Mouse (Mus musculus) kidney, postnatal 25 days (tissue): ENCODE measurements around the gene Pp2d1.
A peak's percentile ranks its signal among the peaks of the same experiment; 100 is the strongest.

Experiments used
- DNase-seq, 2 experiments: peaks; one replicate each; pipeline ENCODE4 v3.0.0; 2021; ENCODE audit warnings: mixed read lengths in 2 of 2

The Pp2d1 gene

GRCm38 (mm10) chr17:53478066-53478857 lies 61.0 kb downstream of the Pp2d1 start:
- DNase-seq = no peak

GRCm38 (mm10) chr17:53468697-53469096 lies 70.6 kb downstream of the Pp2d1 start:
- DNase-seq = no peak

GRCm38 (mm10) chr17:53465569-53465968 lies 73.7 kb downstream of the Pp2d1 start:
- DNase-seq = peak in 1 of 2 experiments; percentile 24

GRCm38 (mm10) chr17:53463496-53463840 lies 75.8 kb downstream of the Pp2d1 start:
- no peak for DNase-seq

- peak; percentile 91 to 97 for DNase-seq
These were observed 76.4 kb downstream of the Pp2d1 start, which contains the start of gene Efhb for GRCm38 (mm10) chr17:53462603-53463495. Gene Efhb (minus strand): TSS chr17:53463321.
